Mouse (Mus musculus) MEL (cell line): ENCODE data around the gene Mmp9. TPM values are rescaled to one million over a fixed set of nuclear protein-coding genes. Genes with fewer than 3 reads are reported as not detected.

ENCODE experiments used
- DNase-seq: peaks from one replicate; pipeline ENCODE4 v3.0.0; 2011; ENCODE audit warnings: low read depth, low spot score
- H3K27ac ChIP-seq: 2 replicates; pipeline ENCODE4 v1.5.1; 2012; ENCODE audit warnings: low read depth, mild to moderate bottlenecking, control low read depth, low read length, moderate library complexity; ENCODE audit not compliant: control insufficient read depth
- H3K27me3 ChIP-seq, 2 experiments: fragments of 150-350 bp in 1 of 2; sonication (generic) in 1 of 2; 2 replicates each; pipeline ENCODE4 v1.6.1; 2012; ENCODE audit warnings: low read length in 2 of 2, mild to moderate bottlenecking in 2 of 2, improper control_type of control experiment in 1 of 2, moderate library complexity in 1 of 2; ENCODE audit not compliant: insufficient read depth in 2 of 2, control insufficient read depth in 1 of 2
- H3K36me3 ChIP-seq, 2 experiments: 2 replicates each; pipeline ENCODE4 v1.6.1; 2012 to 2014; ENCODE audit warnings: low read length in 2 of 2, improper control_type of control experiment in 1 of 2, inconsistent platforms in 1 of 2, mild to moderate bottlenecking in 1 of 2; ENCODE audit not compliant: insufficient read depth in 2 of 2, control insufficient read depth in 1 of 2
- H3K4me1 ChIP-seq, 2 experiments: fragments of 150-350 bp in 1 of 2; sonication (generic) in 1 of 2; 2 replicates each; pipeline ENCODE4 v1.6.1; 2012; ENCODE audit warnings: low read length in 2 of 2, improper control_type of control experiment in 1 of 2, mild to moderate bottlenecking in 1 of 2; ENCODE audit not compliant: insufficient read depth in 2 of 2, control insufficient read depth in 1 of 2
- H3K4me3 ChIP-seq, 2 experiments: fragments of 150-350 bp in 1 of 2; sonication (generic) in 1 of 2; 2 replicates each; pipeline ENCODE4 v1.5.1; 2012; ENCODE audit warnings: low read depth in 2 of 2, low read length in 2 of 2, mild to moderate bottlenecking in 2 of 2, moderate library complexity in 2 of 2, control low read depth in 1 of 2, improper control_type of control experiment in 1 of 2; ENCODE audit not compliant: control insufficient read depth in 1 of 2, insufficient read depth in 1 of 2
- H3K79me2 ChIP-seq: 2 replicates; pipeline ENCODE4 v1.6.1; 2012; ENCODE audit warnings: mild to moderate bottlenecking, low read length, moderate library complexity; ENCODE audit not compliant: control insufficient read depth, poor library complexity, insufficient read depth
- H3K9ac ChIP-seq: 2 replicates; pipeline ENCODE4 v1.6.1; 2012; ENCODE audit warnings: low read depth, mild to moderate bottlenecking, control low read depth, low read length, moderate library complexity; ENCODE audit not compliant: control insufficient read depth, poor library complexity, severe bottlenecking
- H3K9me3 ChIP-seq: fragments of 150-350 bp; sonication (generic); replicated peaks from 2 replicates; pipeline ENCODE4 v1.6.1; 2012; ENCODE audit warnings: mild to moderate bottlenecking, low read length, improper control_type of control experiment, moderate library complexity; ENCODE audit not compliant: insufficient read depth
- CHD2 ChIP-seq: IDR thresholded peaks from 2 replicates; pipeline ENCODE4 v1.6.1; 2011; ENCODE audit warnings: low read length, improper control_type of control experiment
- CTCF ChIP-seq, 3 experiments: IDR thresholded peaks in 2 of 3; conservative IDR thresholded peaks in 1 of 3; 2 replicates each; pipeline ENCODE4 v1.5.1; 2011 to 2012; ENCODE audit warnings: low read length in 3 of 3, low read depth in 2 of 3, mild to moderate bottlenecking in 2 of 3, improper control_type of control experiment in 1 of 3, inconsistent platforms in 1 of 3, mixed read lengths in 1 of 3, moderate library complexity in 1 of 3; ENCODE audit not compliant: control insufficient read depth in 1 of 3, insufficient read depth in 1 of 3, poor library complexity in 1 of 3, severe bottlenecking in 1 of 3
- GATA1 ChIP-seq: IDR thresholded peaks from 2 replicates; pipeline ENCODE4 v1.6.1; 2011; ENCODE audit warnings: low read depth, low read length, improper control_type of control experiment
- KAT2A ChIP-seq: conservative IDR thresholded peaks from 2 replicates; pipeline ENCODE4 v1.6.1; 2012; ENCODE audit warnings: low read depth, low read length, improper control_type of control experiment, inconsistent platforms
- MAFK ChIP-seq: IDR thresholded peaks from 2 replicates; pipeline ENCODE4 v1.6.1; 2011; ENCODE audit warnings: low read depth, mild to moderate bottlenecking, low read length, improper control_type of control experiment, borderline replicate concordance
- MAX ChIP-seq: IDR thresholded peaks from 2 replicates; pipeline ENCODE4 v1.6.1; 2011; ENCODE audit warnings: low read length, improper control_type of control experiment
- MEF2A ChIP-seq: IDR thresholded peaks from 2 replicates; pipeline ENCODE4 v1.6.1; 2014; ENCODE audit warnings: low read depth, mild to moderate bottlenecking, inconsistent platforms, low read length, improper control_type of control experiment; ENCODE audit not compliant: poor library complexity, insufficient replicate concordance, severe bottlenecking; ENCODE audit errors: extremely low read depth
- MXI1 ChIP-seq: IDR thresholded peaks from 2 replicates; pipeline ENCODE4 v1.6.1; 2011; ENCODE audit warnings: mild to moderate bottlenecking, low read depth, low read length, improper control_type of control experiment
- MYB ChIP-seq: IDR thresholded peaks from 2 replicates; pipeline ENCODE4 v1.6.1; 2011; ENCODE audit warnings: mild to moderate bottlenecking, low read depth, low read length, improper control_type of control experiment
- MYC ChIP-seq: IDR thresholded peaks from 2 replicates; pipeline ENCODE4 v1.6.1; 2011; ENCODE audit warnings: low read depth, mild to moderate bottlenecking, low read length, improper control_type of control experiment, moderate library complexity
- NRF1 ChIP-seq: IDR thresholded peaks from 2 replicates; pipeline ENCODE4 v1.6.1; 2014; ENCODE audit warnings: low read depth, mild to moderate bottlenecking, inconsistent platforms, low read length, improper control_type of control experiment, moderate library complexity; ENCODE audit not compliant: poor library complexity, insufficient read depth, severe bottlenecking
- POLR2A ChIP-seq, 2 experiments: IDR thresholded peaks; 2 replicates each; pipeline ENCODE4 v1.6.1; 2011 to 2012; ENCODE audit warnings: low read length in 2 of 2, mild to moderate bottlenecking in 2 of 2, control low read depth in 1 of 2, improper control_type of control experiment in 1 of 2, low read depth in 1 of 2, moderate library complexity in 1 of 2; ENCODE audit not compliant: control insufficient read depth in 1 of 2, insufficient read depth in 1 of 2, poor library complexity in 1 of 2
- POLR2AphosphoS2 ChIP-seq: IDR thresholded peaks from 2 replicates; pipeline ENCODE4 v1.6.1; 2011; ENCODE audit warnings: low read length, improper control_type of control experiment
- RAD21 ChIP-seq: IDR thresholded peaks from 2 replicates; pipeline ENCODE4 v1.6.1; 2011; ENCODE audit warnings: mild to moderate bottlenecking, low read depth, low read length, improper control_type of control experiment
- SMC3 ChIP-seq: IDR thresholded peaks from 2 replicates; pipeline ENCODE4 v1.6.1; 2011; ENCODE audit warnings: low read depth, low read length, improper control_type of control experiment
- TBP ChIP-seq: IDR thresholded peaks from 2 replicates; pipeline ENCODE4 v1.8.0; 2011; ENCODE audit warnings: low read depth, low read length, improper control_type of control experiment
- TCF12 ChIP-seq: IDR thresholded peaks from 2 replicates; pipeline ENCODE4 v1.6.1; 2014; ENCODE audit warnings: low read depth, mild to moderate bottlenecking, inconsistent platforms, low read length, improper control_type of control experiment, moderate library complexity
- UBTF ChIP-seq: IDR thresholded peaks from 2 replicates; pipeline ENCODE4 v1.6.1; 2012; ENCODE audit warnings: low read depth, mild to moderate bottlenecking, inconsistent platforms, low read length, improper control_type of control experiment, moderate library complexity, borderline replicate concordance; ENCODE audit not compliant: insufficient read depth
- USF2 ChIP-seq, 2 experiments: IDR thresholded peaks; 2 replicates each; pipeline ENCODE4 v1.6.1; 2011 to 2012; ENCODE audit warnings: improper control_type of control experiment in 2 of 2, low read length in 2 of 2, borderline replicate concordance in 1 of 2, inconsistent platforms in 1 of 2, low read depth in 1 of 2, mild to moderate bottlenecking in 1 of 2; ENCODE audit not compliant: insufficient read depth in 1 of 2
- ZMIZ1 ChIP-seq: IDR thresholded peaks from 2 replicates; pipeline ENCODE4 v1.6.1; 2012; ENCODE audit warnings: low read depth, mild to moderate bottlenecking, inconsistent platforms, low read length, improper control_type of control experiment, moderate library complexity
- polyA plus RNA-seq, 2 experiments: library from polyadenylated mRNA; stranded (reverse) in 1 of 2; unstranded in 1 of 2; fragments of >175 nt in 1 of 2; fragments of >200 nt in 1 of 2; gene quantifications; 2 replicates each; pipeline versions ENCODE4 v1.2.1 to v1.2.4; 2012; ENCODE audit warnings: low replicate concordance in 2 of 2, low read depth in 1 of 2; ENCODE audit not compliant: insufficient read length in 2 of 2, insufficient read depth in 1 of 2, missing spikeins in 1 of 2
- total RNA-seq: library from RNA; depleted of rRNA; stranded (reverse); fragments of 300-350 nt; gene quantifications from 2 replicates; pipeline ENCODE4 v1.2.3, GENCODE M21; 2012

Mmp9 gene
- total and polyA plus RNA-seq, 3 experiments: 0.19 to 0.23 TPM; not detected in 1

DNA sequence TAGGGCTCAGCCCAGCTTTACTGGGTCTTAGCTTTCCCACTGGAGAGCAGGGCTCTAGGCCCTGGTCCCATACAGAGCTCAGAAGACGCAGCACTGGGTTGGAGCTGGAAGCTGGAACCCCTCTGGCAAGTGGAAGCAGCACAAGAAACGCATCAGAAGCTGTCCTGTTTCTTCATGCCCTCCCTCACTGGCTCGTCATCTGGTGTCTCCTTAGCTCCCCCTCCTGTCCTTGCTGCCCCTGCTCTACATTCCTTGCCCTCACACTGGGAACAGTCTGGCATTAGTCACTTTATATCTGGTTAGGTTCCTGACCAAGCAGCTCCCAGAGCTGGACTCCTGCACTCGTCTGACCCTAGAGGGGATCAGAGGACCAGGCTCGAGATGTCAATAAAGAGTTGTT lies 46.5 kb upstream of the Mmp9 start:
- H3K79me2 ChIP-seq: no peaks in the 10 kb centered on the region
- H3K4me1 ChIP-seq: no peaks in the 10 kb centered on the region
- H3K27me3 ChIP-seq: no peaks in the 10 kb centered on the region
- no peaks in the 10 kb centered on the region for H3K9me3 ChIP-seq
- TF ChIP-seq USF2 (IDR thresholded peaks at IDR 0.05; ENCODE audit: borderline replicate concordance in 1 of 2, insufficient read depth in 1 of 2, low read depth in 1 of 2, low read length in 2 of 2) (no peak), POLR2A (IDR thresholded peaks at IDR 0.05; ENCODE audit: control insufficient read depth in 1 of 2, insufficient read depth in 1 of 2, low read depth in 1 of 2, low read length in 2 of 2, poor library complexity in 1 of 2) (no peak), SMC3 (no peak), UBTF (no peak), CTCF (IDR thresholded peaks at IDR 0.05 in 2 of 3, conservative IDR thresholded peaks at IDR 0.05 in 1 of 3; ENCODE audit: control insufficient read depth in 1 of 3, insufficient read depth in 1 of 3, low read depth in 2 of 3, low read length in 3 of 3, poor library complexity in 1 of 3, severe bottlenecking in 1 of 3) (no peak; a peak in 1 of 6 replicates), GATA1 (no peak), CHD2 (no peak), NRF1 (no peak), MAFK (no peak), MXI1 (no peak), TBP (no peak), POLR2AphosphoS2 (no peak), KAT2A (no peak), MYC (no peak)
- DNase-seq: no peak
- H3K36me3 ChIP-seq: peaks cover 0 to 2% of the 10 kb centered on the region in 2 experiments; a peak in 1 of 4 replicates
- no peak overlapping the region for H3K9ac ChIP-seq
- H3K27ac ChIP-seq: no peak overlapping the region
- H3K4me3 ChIP-seq: no peak overlapping the region

DNA sequence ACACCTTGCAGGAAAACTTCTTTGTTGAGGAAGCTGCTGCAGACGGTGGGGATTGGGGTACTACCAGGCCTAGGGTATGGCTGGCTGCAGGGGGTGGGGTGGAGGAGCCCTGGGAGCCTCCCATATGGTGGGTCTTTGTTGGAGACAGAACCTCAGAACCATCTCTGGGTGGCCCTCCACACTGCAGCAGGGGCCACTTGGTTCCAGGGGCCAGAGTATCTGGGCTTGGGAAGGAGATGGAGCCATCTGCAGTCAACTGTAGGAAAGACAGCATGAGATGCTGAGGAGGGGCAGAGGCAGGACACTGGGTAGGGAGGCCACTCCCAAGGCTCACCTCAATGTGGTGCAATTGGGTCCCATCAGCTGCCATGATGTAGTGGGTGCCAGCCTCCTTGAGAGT lies 45.9 kb upstream of the Mmp9 start:
- Histone ChIP-seq H3K27me3 (no peaks in the 10 kb centered on the region), H3K27ac (no peak overlapping the region), H3K4me1 (no peaks in the 10 kb centered on the region), H3K4me3 (no peak overlapping the region), H3K9ac (no peak overlapping the region), H3K36me3 (peaks cover 0 to 3% of the 10 kb centered on the region in 2 experiments; a peak in 1 of 4 replicates), H3K79me2 (no peaks in the 10 kb centered on the region), H3K9me3 (no peaks in the 10 kb centered on the region)
- no peak for DNase-seq
- TF ChIP-seq USF2 (IDR thresholded peaks at IDR 0.05; ENCODE audit: borderline replicate concordance in 1 of 2, insufficient read depth in 1 of 2, low read depth in 1 of 2, low read length in 2 of 2) (no peak), SMC3 (no peak), CTCF (IDR thresholded peaks at IDR 0.05 in 2 of 3, conservative IDR thresholded peaks at IDR 0.05 in 1 of 3; ENCODE audit: control insufficient read depth in 1 of 3, insufficient read depth in 1 of 3, low read depth in 2 of 3, low read length in 3 of 3, poor library complexity in 1 of 3, severe bottlenecking in 1 of 3) (no peak; a peak in 1 of 6 replicates), MEF2A (no peak), NRF1 (no peak), POLR2A (IDR thresholded peaks at IDR 0.05; ENCODE audit: control insufficient read depth in 1 of 2, insufficient read depth in 1 of 2, low read depth in 1 of 2, low read length in 2 of 2, poor library complexity in 1 of 2) (no peak), KAT2A (no peak), TBP (no peak), MYB (no peak), POLR2AphosphoS2 (no peak; the same call in 1 of the 2 replicates), RAD21 (no peak), MYC (no peak), MAFK (no peak), MAX (no peak), TCF12 (no peak), ZMIZ1 (no peak)
